Mouse (Mus musculus) thymus, postnatal 10 days (tissue): ENCODE results near the gene Gsdma2.
"Not testable (repeated sequence)": the region's sequence is repeated elsewhere in the genome, so short reads cannot be mapped to it uniquely, and the experiment has no call there.

Experiments used
- DNase-seq, 2 experiments: peaks; one replicate each; pipeline ENCODE4 v3.0.0; 2021; ENCODE audit warnings: low spot score in 2 of 2

The Gsdma2 gene

DNA sequence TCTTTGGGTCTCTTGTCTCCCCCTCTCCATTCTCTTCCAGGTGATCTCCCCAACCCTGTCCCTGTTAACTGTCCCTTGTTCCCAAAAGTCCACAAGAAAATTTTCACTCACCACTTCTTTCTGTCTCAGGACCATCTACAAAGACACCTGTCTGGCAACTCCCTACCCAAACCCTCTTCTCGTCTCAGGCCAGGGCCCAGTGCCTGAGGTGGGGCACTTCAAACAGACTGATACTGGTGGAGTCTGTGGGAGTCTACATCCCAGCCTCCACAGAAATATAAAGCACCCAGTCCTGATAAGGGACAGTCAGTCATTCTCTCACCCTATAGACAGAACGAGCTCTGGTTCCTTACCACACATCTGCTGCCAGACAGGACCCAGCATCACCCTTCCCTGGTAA is at the start of gene Gsdma2:
Gene Gsdma2 (plus strand): TSS at position 301 of the 400 bp plus-strand sequence.
- DNase-seq = no peak

DNA sequence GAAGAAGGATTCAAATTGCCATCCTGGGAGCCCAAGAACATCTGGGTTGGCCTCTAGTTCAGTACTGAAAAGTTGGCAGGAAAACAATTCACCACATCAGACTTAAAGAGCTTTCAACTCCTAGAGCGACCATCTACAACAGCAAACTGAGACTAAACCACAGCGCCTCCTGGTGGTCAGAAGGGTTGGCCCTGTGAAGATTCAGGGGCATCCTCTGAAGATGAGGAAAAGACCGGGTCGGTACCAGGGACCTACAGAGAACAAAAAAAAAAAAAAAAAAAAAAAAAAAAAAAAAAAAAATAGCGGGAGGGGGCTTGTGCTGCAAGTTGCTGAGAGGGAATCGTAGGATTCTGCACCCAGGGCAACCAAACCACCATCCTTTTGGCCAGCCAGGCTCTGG is 49.2 kb upstream of the Gsdma2 start:
- peak; percentile 69 to 86 for DNase-seq

DNA sequence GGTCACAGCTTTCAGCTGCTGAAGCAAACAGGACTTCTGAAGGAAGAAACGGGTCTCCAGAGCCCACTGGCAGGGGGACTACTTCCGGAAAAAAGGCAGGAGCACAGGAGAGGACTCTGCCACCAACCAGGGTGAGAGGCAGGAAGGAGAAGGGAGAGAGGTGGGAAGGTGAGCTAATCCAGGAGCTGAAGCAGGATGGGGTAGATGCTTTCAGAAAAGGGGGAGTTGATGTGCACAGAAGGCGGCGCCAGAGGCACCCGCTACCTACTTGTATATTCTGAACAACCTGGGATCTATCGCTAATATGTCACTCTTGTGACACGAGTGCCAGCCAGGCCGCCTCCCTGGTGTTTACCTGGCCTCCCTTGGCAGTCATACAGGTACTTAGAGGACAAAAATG is 48.6 kb upstream of the Gsdma2 start, which contains the start of gene Lrrc3c:
Gene Lrrc3c (plus strand): TSS at position 301 of the 400 bp plus-strand sequence.
- no peak for DNase-seq

DNA sequence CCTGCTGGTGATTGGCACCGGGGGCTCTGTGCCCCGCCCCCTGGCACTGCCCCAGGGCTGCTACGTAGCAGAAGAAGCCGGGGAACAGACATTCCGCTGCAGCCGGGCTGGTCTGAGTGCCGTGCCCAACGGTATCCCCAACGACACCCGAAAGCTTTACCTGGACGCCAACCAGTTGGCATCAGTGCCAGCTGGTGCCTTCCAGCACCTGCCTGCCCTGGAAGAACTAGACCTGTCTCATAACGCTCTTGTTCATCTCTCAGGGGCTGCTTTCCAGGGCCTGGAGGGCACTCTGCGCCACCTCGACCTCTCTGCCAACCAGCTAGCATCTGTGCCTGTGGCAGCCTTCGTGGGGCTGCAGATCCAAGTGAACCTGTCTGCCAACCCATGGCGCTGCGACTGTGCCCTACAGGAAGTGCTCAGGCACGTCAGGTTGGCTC is 47.7 kb upstream of the Gsdma2 start:
- DNase-seq = no peak

DNA sequence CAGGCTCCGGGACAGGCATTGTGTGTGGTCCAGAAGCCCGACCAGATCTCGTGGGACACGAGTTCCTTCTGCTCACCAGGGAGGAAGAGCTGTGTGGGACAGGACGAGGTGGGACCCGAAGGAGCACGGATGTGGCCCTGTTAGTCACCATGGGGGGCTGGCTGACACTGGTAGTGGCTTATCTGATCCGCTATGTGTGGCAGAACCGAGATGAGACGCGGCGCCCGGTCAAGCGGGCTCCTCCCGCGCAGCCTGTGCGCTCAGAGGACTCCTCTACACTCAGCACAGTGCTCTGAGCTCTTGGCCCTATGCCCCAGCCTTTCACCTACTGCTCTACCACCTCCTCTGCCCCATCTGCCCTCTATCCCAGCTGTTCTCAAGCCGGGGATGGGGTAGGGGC is 47.3 kb upstream of the Gsdma2 start:
- DNase-seq = no peak

DNA sequence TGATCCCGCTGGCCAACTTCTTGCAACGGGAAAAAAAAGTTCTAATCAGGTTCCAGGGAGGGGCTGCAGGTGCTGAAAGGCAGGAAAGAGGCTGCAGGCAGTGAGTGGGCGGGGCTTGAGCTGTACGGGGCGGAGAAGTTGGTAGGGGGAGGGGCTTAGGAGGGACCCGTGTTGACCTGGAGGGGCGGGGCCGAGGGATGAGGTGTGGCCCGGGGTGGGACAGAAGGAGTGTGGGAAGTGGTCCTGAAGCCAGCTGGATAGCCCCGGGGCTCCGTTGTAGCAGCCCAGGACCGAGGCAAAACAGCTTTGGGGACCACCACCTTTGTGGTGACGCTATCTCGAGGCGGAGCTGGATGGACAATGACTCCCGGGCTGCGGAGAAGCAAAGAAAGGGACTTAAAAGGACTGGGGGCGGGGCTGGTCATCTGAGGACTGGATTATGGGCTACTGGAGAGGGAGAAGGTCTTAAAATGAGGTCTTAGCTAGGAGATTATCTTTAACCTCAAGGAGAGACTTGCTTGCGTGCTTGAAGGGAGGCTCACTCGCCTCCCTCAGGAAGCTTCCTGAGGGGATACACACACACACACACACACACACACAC is 44.4 kb upstream of the Gsdma2 start:
- DNase-seq = peak in 1 of 2 experiments; percentile 53

DNA sequence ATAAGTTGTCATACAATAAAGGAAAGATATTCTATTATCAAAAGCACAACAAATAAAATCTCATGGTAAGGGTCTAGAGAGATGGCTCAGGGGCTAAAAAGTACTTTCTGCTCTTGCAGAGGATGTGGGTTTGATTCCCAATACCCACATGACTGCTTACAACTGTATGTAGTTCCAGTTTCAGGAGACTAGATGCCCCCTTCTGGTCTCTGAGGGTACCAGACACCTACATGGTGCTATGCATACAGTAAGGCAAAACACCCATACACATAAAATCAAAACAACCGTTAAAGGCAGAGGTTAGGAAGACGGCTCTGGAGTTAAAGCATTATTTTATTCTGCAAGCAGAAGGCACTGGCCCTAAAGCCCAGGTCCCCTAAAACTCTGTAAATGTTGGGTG is 42.6 kb upstream of the Gsdma2 start:
- no peak for DNase-seq

DNA sequence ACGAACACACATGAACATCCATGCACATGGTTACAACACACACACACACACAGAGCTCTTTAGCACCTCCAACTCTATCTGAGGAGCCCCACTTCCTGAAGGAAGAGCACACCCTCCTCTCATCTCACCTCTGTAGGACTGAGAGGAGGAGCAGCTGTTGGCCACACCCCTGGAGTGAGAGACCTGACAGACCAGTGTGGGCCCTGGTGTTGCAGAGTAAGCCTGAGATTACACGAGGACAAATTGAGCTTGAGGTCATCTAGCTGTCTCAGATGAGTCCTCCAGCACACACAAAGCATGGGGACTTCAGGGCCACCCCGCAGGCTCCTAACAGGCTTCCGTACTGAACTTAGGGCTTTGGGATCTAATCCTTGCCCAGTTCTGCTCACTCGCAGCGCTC is 41.6 kb upstream of the Gsdma2 start:
- not testable (repeated sequence) for DNase-seq

DNA sequence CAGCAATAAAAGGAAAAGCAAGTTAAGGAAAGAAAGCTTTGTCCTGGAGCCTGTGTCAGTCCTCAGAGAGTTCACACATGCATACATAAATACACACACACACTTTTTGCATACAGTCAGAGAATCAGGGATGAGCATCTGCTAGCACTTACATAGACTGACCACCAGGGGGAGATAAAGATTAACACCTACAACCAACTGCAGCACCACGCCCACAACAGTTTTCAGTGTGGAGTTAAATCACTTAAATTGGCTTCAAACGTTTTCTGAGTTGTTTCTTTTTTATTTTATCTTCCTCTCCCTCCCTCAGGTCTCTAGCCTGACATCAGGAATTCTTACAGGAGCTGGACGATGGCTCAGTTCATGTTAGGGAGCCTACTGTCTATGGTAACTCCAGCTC is 39.8 kb upstream of the Gsdma2 start:
- peak in 1 of 2 experiments; percentile 66 for DNase-seq

DNA sequence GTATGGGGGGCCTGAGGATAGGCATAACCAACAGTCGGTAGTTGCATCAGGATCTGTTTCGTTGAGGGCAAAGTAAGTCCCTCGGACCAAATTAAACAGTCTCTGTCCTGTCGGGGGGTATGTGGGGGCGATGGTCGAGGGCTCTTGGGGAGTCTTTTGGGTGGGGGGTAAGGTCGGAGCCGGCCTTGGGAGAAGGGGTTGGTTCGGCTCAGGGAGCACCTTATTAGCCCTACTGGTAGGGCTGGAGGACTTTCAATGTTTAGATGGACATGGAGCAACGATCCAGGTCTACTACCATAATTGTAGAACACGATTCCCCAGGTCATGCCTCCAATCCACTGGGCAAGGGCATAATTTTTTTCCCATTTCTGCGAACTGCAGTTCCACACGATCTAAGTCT is 25.8 kb upstream of the Gsdma2 start:
- no peak for DNase-seq

DNA sequence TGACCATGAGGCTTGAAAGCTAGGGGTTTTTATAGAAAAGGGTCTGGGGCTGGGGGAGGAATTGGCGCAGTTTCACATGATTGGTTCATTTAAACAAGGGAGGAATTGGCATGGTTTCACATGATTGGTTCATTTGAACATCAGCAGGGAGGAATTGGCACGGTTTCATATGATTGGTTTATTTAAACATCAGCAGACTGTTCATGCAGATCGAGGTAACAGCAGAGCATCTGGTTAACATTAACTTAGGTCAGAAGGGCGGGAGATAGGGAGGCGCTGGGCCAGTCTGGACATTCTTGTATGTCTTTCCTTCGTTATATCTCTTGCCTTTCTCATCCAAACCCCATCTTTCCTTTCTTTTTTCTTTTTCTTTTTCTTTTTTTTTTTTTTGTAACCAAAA is 22.6 kb upstream of the Gsdma2 start:
- not testable (repeated sequence) for DNase-seq

DNA sequence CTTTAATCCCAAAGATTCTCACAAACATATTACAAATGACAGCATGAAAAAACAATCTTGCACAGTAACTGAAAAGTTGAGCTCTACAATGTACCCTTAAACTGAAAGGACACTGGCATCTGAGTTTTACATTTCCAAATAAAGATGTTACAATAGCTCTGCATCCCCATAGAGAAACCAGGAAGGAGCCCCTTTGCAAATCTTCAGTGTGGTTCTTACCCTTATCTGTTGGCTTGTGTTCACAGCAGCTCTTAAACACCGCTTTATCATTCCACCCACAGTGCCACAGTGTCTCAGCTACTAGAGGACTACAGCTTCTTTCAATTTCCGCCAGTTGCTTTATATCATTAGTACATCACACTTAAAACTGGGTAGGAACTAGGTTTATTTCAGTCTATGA is 22.2 kb upstream of the Gsdma2 start:
- DNase-seq = not testable (repeated sequence)

DNA sequence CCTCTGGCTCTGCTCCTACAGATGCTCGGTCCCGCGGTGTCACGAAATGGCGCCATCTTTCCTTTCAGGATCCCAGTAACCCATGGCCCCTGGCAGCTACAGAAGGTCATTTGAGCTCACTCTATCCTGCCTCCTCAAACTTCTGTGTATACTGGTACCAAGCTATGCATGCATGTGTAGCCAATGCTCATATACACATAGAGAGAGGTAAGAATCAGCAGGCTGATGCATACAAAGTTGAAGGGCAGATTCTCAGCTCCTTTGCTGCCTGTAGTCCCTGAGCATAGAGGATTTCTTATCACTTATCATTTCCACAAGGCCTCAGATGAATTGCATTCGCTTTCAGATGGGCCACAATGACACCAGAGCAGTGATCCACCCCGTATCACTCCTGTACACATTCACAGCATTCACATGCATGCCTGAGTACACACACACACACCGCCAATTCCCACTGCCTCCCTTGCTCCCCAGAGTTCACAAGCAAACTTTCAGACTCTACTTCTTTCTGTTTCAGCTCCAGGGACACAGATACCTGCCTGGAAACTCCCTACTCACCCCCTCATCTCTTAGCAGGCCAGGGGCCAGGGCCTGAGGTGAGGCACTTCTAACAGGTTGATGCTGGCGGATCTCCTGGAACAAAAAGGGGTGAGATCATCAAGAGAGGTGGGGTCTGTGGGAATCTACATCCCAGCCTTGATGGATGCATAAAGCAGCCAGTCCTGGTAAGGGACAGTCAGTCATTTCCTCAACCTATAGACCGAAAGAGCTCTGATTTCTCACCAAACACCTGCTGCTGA is 20.7 kb upstream of the Gsdma2 start, which contains the start of the genes Gm12355 and Gsdma3:
Gene Gm12355 (minus strand): TSS at position 51 of the 800 bp plus-strand sequence.
Gene Gsdma3 (plus strand): TSS at position 750 of the 800 bp plus-strand sequence.
- no peak for DNase-seq

DNA sequence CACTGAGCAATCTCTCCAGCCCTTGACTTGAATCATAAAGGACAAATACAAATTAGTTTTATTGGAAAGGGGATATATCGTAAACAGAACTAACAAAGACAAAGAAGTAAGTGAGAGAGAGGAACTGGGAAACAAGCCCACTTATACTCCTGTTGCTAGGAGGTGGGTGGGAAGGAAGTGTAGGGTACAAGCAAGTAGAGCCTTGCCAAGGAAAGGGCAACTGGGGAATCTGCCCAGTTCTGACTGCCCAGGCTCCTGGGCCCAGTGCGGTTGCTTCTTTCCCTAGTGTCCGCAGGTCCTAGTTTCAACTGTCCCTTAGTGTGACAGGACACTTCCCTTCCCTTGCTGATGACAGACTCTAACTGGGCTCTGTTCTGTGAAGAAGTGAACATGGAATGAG is 17.9 kb upstream of the Gsdma2 start:
- no peak for DNase-seq

DNA sequence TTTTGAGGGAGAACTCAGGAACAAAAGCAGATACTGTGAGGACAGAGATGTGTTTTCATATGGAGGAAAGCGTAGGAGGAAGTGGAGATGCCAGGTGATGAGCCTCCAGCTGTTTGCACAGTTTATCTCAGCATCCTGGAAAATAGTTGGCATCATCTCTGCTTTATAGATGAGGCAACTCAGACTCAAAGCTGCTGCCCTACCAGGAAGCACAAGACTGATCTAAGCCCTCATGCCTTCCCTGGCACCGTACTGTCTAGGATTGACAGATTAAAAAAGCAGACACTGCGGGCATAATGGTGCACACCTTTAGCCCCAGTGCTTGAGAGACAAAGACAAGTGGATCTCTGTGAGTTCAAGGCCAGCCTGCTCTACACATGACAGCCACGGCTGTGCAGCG is 15.9 kb upstream of the Gsdma2 start:
- no peak for DNase-seq

DNA sequence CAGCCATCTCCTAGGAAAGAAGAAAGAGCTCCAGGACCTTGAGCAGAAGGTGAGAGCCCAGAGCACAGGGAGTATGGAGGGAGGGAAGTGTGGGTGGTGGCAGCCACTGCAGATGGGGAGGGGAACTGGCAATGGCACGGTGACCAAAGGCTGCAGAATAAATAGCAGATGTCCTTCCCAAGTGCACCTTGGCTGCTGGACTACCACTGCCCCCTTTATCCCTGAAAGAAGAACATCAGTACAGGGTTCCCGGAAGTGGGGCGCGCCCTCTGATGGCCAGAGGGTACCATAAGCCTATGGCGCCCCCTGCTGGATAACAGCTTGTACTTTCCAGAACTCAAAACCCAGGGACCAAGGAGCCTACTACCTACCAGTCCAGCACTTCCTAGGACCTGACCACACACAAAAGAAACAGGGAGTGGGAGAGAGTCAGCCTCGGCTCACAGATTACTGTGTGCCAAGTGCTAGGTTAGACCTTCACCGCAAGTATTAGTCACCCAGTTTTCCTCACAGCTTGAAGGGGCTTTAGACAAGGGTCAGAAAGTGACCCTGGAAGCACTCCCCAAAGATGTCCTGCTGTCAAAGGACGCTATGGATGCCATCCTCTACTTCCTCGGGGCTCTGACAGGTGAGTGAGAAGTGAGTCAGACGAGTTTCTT is 11.1 kb upstream of the Gsdma2 start:
- peak; percentile 7 to 55 for DNase-seq

DNA sequence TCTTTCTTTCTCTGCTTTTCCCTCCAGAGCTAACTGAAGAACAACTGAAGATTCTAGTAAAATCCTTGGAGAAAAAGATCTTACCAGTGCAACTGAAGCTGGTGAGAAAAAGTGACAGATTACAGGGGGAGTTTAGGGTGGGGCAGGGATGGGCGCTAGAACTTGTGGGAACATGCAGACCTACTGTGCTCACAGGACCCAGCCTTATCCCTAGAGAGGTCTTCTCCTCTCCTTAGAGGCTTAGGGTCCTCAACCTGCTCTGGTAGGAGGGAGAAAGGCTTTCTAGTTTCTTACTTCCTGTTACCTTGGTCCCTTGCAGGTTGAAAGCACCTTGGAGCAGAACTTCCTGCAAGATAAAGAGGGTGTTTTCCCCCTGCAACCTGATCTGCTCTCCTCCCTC is 9.1 kb upstream of the Gsdma2 start:
- DNase-seq = no peak

DNA sequence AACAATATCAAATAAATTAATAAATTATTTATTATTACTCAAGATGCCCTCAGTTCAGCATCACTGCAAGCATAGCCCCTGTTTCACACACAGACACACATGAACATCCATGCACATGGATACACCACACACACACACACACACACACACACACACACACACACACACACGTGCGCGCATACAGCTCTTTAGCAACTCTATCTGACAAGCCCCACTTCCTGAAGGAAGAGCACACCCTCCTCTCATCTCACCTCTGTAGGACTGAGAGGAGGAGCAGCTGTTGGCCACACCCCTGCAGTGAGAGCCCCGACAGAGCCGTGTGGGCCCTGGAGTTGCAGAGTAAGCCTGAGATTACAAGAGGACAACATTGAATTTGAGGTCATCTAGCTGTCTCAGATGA is 6.5 kb upstream of the Gsdma2 start:
- DNase-seq = no peak

DNA sequence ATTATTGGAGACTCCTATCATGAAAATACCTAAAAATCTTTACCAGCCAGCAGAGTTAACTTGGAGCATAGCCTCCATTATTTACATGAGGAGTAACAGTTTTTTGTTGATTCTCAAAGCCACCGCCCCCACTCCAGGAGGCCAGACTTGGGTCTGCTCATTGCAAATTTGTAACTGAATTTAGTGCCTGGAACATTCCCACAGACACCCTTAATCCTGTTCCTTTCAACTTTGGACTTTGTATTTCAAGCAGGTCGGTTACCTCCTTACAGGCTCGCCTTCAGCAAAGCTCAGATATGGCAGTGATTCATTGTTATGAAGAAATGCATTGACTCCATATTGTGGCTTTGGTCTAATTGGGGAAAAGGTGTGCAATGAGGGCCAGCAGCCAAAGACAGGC is 1.8 kb upstream of the Gsdma2 start:
- DNase-seq = no peak

DNA sequence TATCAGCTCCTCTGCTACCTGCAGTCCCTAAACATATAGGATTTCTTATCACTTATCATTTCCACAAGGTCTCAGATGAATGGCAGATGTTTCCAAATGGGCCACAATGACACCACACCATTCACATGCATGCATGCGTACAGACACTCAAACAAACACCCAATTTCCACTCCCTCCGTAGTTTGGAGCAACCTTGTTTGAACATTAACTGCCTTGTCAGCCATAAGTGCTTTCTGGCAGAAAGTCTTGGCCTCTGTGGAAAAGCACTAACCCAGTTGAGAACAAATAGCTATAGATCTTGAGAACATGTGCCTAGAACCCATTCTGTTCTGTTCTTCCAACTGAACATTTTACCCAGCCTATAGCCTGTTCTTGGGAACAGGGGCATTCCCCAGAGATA is 613 bp upstream of the Gsdma2 start:
- no peak for DNase-seq

DNA sequence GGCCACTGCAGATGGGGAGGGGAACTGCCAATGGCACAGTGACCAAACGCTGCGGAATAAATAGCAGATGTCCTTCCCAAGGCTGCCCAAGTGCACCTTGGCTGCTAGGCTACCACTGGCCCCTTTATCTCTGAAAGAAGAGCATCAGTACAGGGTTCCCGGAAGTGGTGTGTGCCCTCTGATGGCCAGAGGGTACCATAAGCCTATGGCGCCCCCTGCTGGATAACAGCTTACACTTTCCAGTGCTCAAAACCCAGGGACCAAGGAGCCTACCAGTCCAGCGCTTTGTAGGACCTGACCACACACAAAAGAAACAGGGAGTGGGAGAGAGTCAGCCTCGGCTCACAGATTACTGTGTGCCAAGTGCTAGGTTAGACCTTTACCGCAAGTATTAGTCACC is 8.5 kb downstream of the Gsdma2 start:
- DNase-seq = peak; percentile 35 to 66

DNA sequence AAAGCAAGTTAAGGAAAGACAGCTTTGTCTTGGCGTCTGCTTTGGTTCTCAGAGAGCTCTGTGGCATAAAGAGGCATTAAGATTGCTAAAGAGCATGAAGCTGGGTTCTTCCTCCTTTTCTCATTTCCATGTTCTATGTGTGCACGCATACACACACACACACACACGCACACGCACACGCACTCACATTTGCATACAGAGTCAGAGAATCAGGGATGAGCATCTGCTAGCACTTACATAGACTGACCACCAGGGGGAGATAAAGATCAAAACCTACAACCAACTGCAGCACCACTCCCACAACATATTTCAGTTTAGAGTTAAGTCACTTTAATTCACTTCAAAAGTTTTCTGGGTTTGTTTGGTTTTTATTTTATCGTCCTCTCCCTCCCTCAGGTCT is 14.0 kb downstream of the Gsdma2 start:
- peak in 1 of 2 experiments; percentile 65 for DNase-seq

DNA sequence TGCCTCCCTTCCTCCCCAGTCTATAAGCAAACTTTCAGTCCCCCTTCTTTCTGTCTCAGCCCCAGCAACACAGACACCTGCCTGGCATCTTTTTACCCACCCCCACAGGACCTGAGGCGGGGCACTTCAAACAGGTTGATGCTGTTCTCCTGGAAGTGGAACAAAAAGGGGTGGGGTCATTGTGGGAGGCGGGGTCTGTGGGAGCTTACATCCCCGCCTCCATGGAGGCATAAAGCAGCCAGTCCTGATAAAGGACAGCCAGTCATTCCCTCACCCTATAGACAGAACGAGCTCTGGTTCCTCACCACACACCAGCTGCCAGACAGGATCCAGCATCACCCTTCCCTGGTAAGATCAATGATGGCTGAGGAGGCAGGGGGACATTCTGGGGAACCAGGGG is 17.5 kb downstream of the Gsdma2 start, which contains the start of gene Gsdma:
Gene Gsdma (plus strand): TSS at position 261 of the 400 bp plus-strand sequence.
- DNase-seq = no peak
